Mouse (Mus musculus): ENCODE measurements around the gene Tie1.

- no peak for TF ChIP-seq CTCF (IDR thresholded peaks at IDR 0.05; ENCODE audit: extremely low read depth, insufficient read length, insufficient replicate concordance, low read depth, low read length)
- TF ChIP-seq POLR2A (IDR thresholded peaks at IDR 0.05; ENCODE audit: low read depth, low read length) = no peak
Measured at GRCm38 (mm10) chr4:118471281-118471680, 18.6 kb downstream of the Tie1 start.

All from small intestine, adult 2 months (tissue).